Mouse (Mus musculus): ENCODE results near the gene Kcne1. TPM values are rescaled to one million over a fixed set of nuclear protein-coding genes. Genes with fewer than 3 reads are reported as not detected.

Gene Kcne1
- total and polyA plus RNA-seq, 3 experiments, result not detected

DNA sequence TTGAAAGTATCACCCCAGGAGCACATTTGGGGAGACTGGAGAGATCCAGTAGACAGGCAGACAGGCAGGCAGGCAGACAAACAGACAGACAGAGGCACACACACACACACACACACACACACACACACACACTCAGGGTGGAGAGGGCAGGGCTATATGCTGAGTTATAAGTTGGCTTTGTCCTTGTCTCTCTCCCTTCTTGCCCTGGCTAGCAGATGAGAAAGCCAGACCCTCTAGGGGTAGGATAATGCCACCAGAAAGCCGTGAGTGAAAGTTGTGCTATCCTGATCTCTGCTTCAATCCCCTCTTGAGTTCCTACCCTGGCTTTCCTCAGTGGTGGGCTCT, 34.2 kb downstream of the Kcne1 start:
- Histone ChIP-seq H3K27me3 (ENCODE audit: control insufficient read depth in 1 of 2, insufficient read depth in 2 of 2, low read length in 2 of 2) (peaks cover 10 to 18% of the 10 kb centered on the region in 2 experiments), H3K9me3 (replicated peaks; ENCODE audit: insufficient read depth, low read length) (no peaks in the 10 kb centered on the region), H3K36me3 (ENCODE audit: control insufficient read depth in 1 of 2, insufficient read depth in 2 of 2, low read length in 2 of 2) (no peaks in the 10 kb centered on the region), H3K9ac (ENCODE audit: control insufficient read depth, low read depth, low read length, poor library complexity, severe bottlenecking) (no peak overlapping the region), H3K79me2 (ENCODE audit: control insufficient read depth, insufficient read depth, low read length, poor library complexity) (no peaks in the 10 kb centered on the region), H3K4me3 (ENCODE audit: control insufficient read depth in 1 of 2, insufficient read depth in 1 of 2, low read depth in 2 of 2, low read length in 2 of 2) (no peak overlapping the region), H3K4me1 (ENCODE audit: control insufficient read depth in 1 of 2, insufficient read depth in 2 of 2, low read length in 2 of 2) (no peaks in the 10 kb centered on the region), H3K27ac (ENCODE audit: control insufficient read depth, low read depth, low read length) (no peak overlapping the region)
- DNase-seq (ENCODE audit: low read depth, low spot score), result no peak
- no peak for TF ChIP-seq EP300 (IDR thresholded peaks at IDR 0.05; ENCODE audit: low read depth in 1 of 2, low read length in 2 of 2)
- no peak for TF ChIP-seq KAT2A (conservative IDR thresholded peaks at IDR 0.05; ENCODE audit: low read depth, low read length)

DNA sequence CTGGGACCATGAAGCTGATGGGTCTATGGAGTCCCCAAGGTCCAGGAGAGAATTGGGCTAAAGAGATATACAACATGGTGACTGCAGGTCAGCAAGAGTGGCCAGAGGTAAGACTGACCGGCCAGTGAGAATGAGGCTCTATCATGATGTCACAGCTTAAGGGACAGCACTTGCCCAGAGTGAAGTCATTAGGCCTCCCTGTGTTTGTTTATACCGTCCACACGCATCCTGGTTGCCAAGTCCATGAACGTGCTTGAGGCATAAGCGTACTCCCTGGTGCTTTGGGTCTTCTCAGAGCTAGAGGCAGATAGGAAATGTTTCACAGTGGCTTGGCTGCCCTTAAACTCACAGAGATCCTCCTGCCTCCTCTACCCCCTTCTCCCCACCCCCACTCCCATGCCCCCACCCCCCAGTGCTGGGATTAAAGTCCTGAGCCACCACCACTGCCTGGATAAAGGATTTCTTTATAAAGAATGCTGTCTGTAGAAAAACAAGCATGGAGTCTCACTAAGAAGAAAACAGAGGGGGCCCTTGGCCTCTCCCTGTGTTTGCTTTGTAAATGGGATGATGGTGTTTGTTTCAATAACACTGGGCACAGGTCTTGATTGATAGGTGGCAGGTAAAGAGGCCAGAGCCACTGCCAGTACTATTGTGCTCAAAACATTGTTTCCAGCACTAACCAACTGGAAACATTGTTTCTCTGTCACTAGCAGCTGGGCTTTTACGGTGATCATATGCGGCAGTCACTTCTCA, 34.8 kb downstream of the Kcne1 start:
- Histone ChIP-seq H3K27ac (ENCODE audit: control insufficient read depth, low read depth, low read length) (no peak overlapping the region), H3K9me3 (replicated peaks; ENCODE audit: insufficient read depth, low read length) (no peaks in the 10 kb centered on the region), H3K9ac (ENCODE audit: control insufficient read depth, low read depth, low read length, poor library complexity, severe bottlenecking) (no peak overlapping the region), H3K79me2 (ENCODE audit: control insufficient read depth, insufficient read depth, low read length, poor library complexity) (no peaks in the 10 kb centered on the region; the same call in 1 of the 2 replicates), H3K27me3 (ENCODE audit: control insufficient read depth in 1 of 2, insufficient read depth in 2 of 2, low read length in 2 of 2) (peaks cover 9 to 18% of the 10 kb centered on the region in 2 experiments), H3K4me3 (ENCODE audit: control insufficient read depth in 1 of 2, insufficient read depth in 1 of 2, low read depth in 2 of 2, low read length in 2 of 2) (no peak overlapping the region), H3K36me3 (ENCODE audit: control insufficient read depth in 1 of 2, insufficient read depth in 2 of 2, low read length in 2 of 2) (peaks cover 0 to under 1% of the 10 kb centered on the region in 2 experiments; a peak in 1 of 4 replicates), H3K4me1 (ENCODE audit: control insufficient read depth in 1 of 2, insufficient read depth in 2 of 2, low read length in 2 of 2) (0 out of 4 replicates have a peak, but pooled peaks cover 0 to under 1% of the 10 kb centered on the region in 2 experiments)
- TF ChIP-seq MAX (IDR thresholded peaks at IDR 0.05; ENCODE audit: low read length), result no peak
- no peak for TF ChIP-seq CHD2 (IDR thresholded peaks at IDR 0.05; ENCODE audit: low read length)
- DNase-seq (ENCODE audit: low read depth, low spot score), result no peak

GRCm38 (mm10) chr16:92321341-92321740, 37.9 kb downstream of the Kcne1 start, which contains the start of gene Fam243:
TSS of gene Fam243 (minus strand) at chr16:92321441.
- no peak for DNase-seq (ENCODE audit: low read depth, low spot score)
- TF ChIP-seq MEF2A (IDR thresholded peaks at IDR 0.05; ENCODE audit: extremely low read depth, insufficient replicate concordance, low read depth, low read length, poor library complexity, severe bottlenecking) (no peak), TCF12 (IDR thresholded peaks at IDR 0.05; ENCODE audit: low read depth, low read length) (no peak), GATA1 (IDR thresholded peaks at IDR 0.05; ENCODE audit: low read depth, low read length) (no peak), ZNF384 (IDR thresholded peaks at IDR 0.05; ENCODE audit: low read depth, low read length) (no peak), MYC (IDR thresholded peaks at IDR 0.05; ENCODE audit: low read depth, low read length) (no peak), EP300 (IDR thresholded peaks at IDR 0.05; ENCODE audit: low read depth in 1 of 2, low read length in 2 of 2) (no peak), POLR2A (IDR thresholded peaks at IDR 0.05; ENCODE audit: control insufficient read depth in 1 of 2, insufficient read depth in 1 of 2, low read depth in 1 of 2, low read length in 2 of 2, poor library complexity in 1 of 2) (no peak), ELF1 (IDR thresholded peaks at IDR 0.05; ENCODE audit: low read depth, low read length) (no peak), MYB (IDR thresholded peaks at IDR 0.05; ENCODE audit: low read depth, low read length) (no peak), USF2 (IDR thresholded peaks at IDR 0.05; ENCODE audit: borderline replicate concordance in 1 of 2, insufficient read depth in 1 of 2, low read depth in 1 of 2, low read length in 2 of 2) (no peak), TBP (IDR thresholded peaks at IDR 0.05; ENCODE audit: low read depth, low read length) (no peak)
- Histone ChIP-seq H3K36me3 (ENCODE audit: control insufficient read depth in 1 of 2, insufficient read depth in 2 of 2, low read length in 2 of 2) (peaks cover 0 to 2% of the 10 kb centered on the region in 2 experiments; a peak in 1 of 4 replicates), H3K9ac (ENCODE audit: control insufficient read depth, low read depth, low read length, poor library complexity, severe bottlenecking) (no peak within 1 kb of the TSS), H3K9me3 (replicated peaks; ENCODE audit: insufficient read depth, low read length) (no peaks in the 10 kb centered on the region), H3K79me2 (ENCODE audit: control insufficient read depth, insufficient read depth, low read length, poor library complexity) (no peaks in the 10 kb centered on the region; the same call in 1 of the 2 replicates), H3K4me3 (ENCODE audit: control insufficient read depth in 1 of 2, insufficient read depth in 1 of 2, low read depth in 2 of 2, low read length in 2 of 2) (no peak within 1 kb of the TSS), H3K27me3 (ENCODE audit: control insufficient read depth in 1 of 2, insufficient read depth in 2 of 2, low read length in 2 of 2) (peaks cover 3 to 4% of the 10 kb centered on the region in 2 experiments), H3K27ac (ENCODE audit: control insufficient read depth, low read depth, low read length) (no peak within 1 kb of the TSS), H3K4me1 (ENCODE audit: control insufficient read depth in 1 of 2, insufficient read depth in 2 of 2, low read length in 2 of 2) (peaks cover 0 to 6% of the 10 kb centered on the region in 2 experiments; a peak in 1 of 4 replicates)
